Mouse (Mus musculus) lung, postnatal 0 days (tissue): ENCODE data around the gene Gm42674.

Experiments
- CTCF ChIP-seq: IDR thresholded peaks from 2 replicates; pipeline ENCODE4 v1.5.1; 2016; ENCODE audit warnings: antibody characterized with exemption, mild to moderate bottlenecking
- EP300 ChIP-seq: IDR thresholded peaks from 2 replicates; pipeline ENCODE4 v1.6.1; 2016; ENCODE audit warnings: antibody characterized with exemption, mild to moderate bottlenecking, control low read depth

GRCm38 (mm10) chr3:90614611-90615251 lies 13.0 kb downstream of the Gm42674 start:
- no peak for TF ChIP-seq EP300
- 0 out of 2 replicates have a peak, but pooled peaks have one; percentile 2 for TF ChIP-seq CTCF
